8 mouse cellular contexts compared by ENCODE assay signal in genomic region chr17:33915671-33916250, GRCm38 (mm10). TPM values are rescaled to one million over a fixed set of nuclear protein-coding genes. Genes with fewer than 3 reads are reported as not detected.
A peak's percentile ranks its signal among the peaks of the same experiment; 100 is the strongest.
DNase-seq lines count a peak whose midpoint lies in the region; ATAC-seq and TF ChIP-seq lines count a peak whose summit lies in the region.

Gene Tapbp (plus strand): TSS chr17:33915899.
Gene Zbtb22 (plus strand): TSS chr17:33915904.

- peaks cover 0 to 8% of the 10 kb centered on the region in 2 experiments for H3K36me3 ChIP-seq in MEL (ENCODE audit: control insufficient read depth in 1 of 2, insufficient read depth in 2 of 2, low read length in 2 of 2)
- H3K36me3 ChIP-seq in forebrain, postnatal 0 days (ENCODE audit: insufficient read depth): peaks cover 43% of the 10 kb centered on the region
- H3K36me3 ChIP-seq in lung, embryonic 15.5 days: peaks cover 47% of the 10 kb centered on the region

- peak; percentile 93 for ATAC-seq in forebrain, postnatal 0 days
- ATAC-seq in lung, embryonic 15.5 days (ENCODE audit: borderline replicate concordance, extremely low read depth, low FRiP score, low TSS enrichment): peak; percentile 91

- peaks cover 23% of the 10 kb centered on the region for H3K79me2 ChIP-seq in MEL (ENCODE audit: control insufficient read depth, insufficient read depth, low read length, poor library complexity)

- peak within 1 kb of the TSS; percentile 69 to 82 for H3K4me3 ChIP-seq in MEL (ENCODE audit: control insufficient read depth in 1 of 2, insufficient read depth in 1 of 2, low read depth in 2 of 2, low read length in 2 of 2)
- peak within 1 kb of the TSS; percentile 68 for H3K4me3 ChIP-seq in cerebellum, adult 2 months (replicated peaks; ENCODE audit: insufficient read depth, low read depth, low read length)
- H3K4me3 ChIP-seq in forebrain, postnatal 0 days (ENCODE audit: low read depth, low read length): peak within 1 kb of the TSS; percentile 53
- H3K4me3 ChIP-seq in lung, embryonic 15.5 days: peak within 1 kb of the TSS; percentile 58

- WGBS in cerebellum, adult 2 months: under 1% methylated on average over 34 of the region's 34 CpGs
- under 1% methylated on average over 33 of the region's 34 CpGs for WGBS in forebrain, postnatal 0 days
- WGBS in lung, embryonic 15.5 days: under 1% methylated on average over 34 of the region's 34 CpGs

- TF ChIP-seq RAD21 in MEL (IDR thresholded peaks at IDR 0.05; ENCODE audit: low read depth, low read length): no peak

- no peak for TF ChIP-seq CTCF in MEL (IDR thresholded peaks at IDR 0.05 in 2 of 3, conservative IDR thresholded peaks at IDR 0.05 in 1 of 3; ENCODE audit: control insufficient read depth in 1 of 3, insufficient read depth in 1 of 3, low read depth in 2 of 3, low read length in 3 of 3, poor library complexity in 1 of 3, severe bottlenecking in 1 of 3)
- no peak for TF ChIP-seq CTCF in cerebellum, adult 2 months (IDR thresholded peaks at IDR 0.05; ENCODE audit: borderline replicate concordance, insufficient read depth, low read depth, low read length)
- no peak for TF ChIP-seq CTCF in forebrain, postnatal 0 days (IDR thresholded peaks at IDR 0.05; ENCODE audit: low read depth)

- no peaks in the 10 kb centered on the region for H3K27me3 ChIP-seq in MEL (ENCODE audit: control insufficient read depth in 1 of 2, insufficient read depth in 2 of 2, low read length in 2 of 2)
- H3K27me3 ChIP-seq in cerebellum, adult 2 months (ENCODE audit: control insufficient read depth, insufficient read depth, low read length): no peaks in the 10 kb centered on the region
- H3K27me3 ChIP-seq in forebrain, postnatal 0 days (ENCODE audit: insufficient read depth, low read length): no peaks in the 10 kb centered on the region
- H3K27me3 ChIP-seq in lung, embryonic 15.5 days: no peaks in the 10 kb centered on the region

- H3K9me3 ChIP-seq in MEL (replicated peaks; ENCODE audit: insufficient read depth, low read length): no peaks in the 10 kb centered on the region
- no peaks in the 10 kb centered on the region for H3K9me3 ChIP-seq in forebrain, postnatal 0 days (ENCODE audit: low read length)
- no peaks in the 10 kb centered on the region for H3K9me3 ChIP-seq in lung, embryonic 15.5 days

- no peak; a peak in 2 of 4 replicates for TF ChIP-seq EP300 in MEL (IDR thresholded peaks at IDR 0.05; ENCODE audit: low read depth in 1 of 2, low read length in 2 of 2)

- H3K27ac ChIP-seq in MEL (ENCODE audit: control insufficient read depth, low read depth, low read length): peak within 1 kb of the TSS; percentile 41
- H3K27ac ChIP-seq in cerebellum, adult 2 months (ENCODE audit: insufficient read depth, low read length): no peak within 1 kb of the TSS
- peak within 1 kb of the TSS; percentile 86 for H3K27ac ChIP-seq in forebrain, postnatal 0 days (ENCODE audit: low read depth, low read length)
- H3K27ac ChIP-seq in lung, embryonic 15.5 days: peak within 1 kb of the TSS; percentile 87

- H3K9ac ChIP-seq in MEL (ENCODE audit: control insufficient read depth, low read depth, low read length, poor library complexity, severe bottlenecking): peak within 1 kb of the TSS; percentile 63
- peak within 1 kb of the TSS; percentile 56 for H3K9ac ChIP-seq in forebrain, postnatal 0 days
- peak within 1 kb of the TSS; percentile 57 for H3K9ac ChIP-seq in lung, embryonic 15.5 days

- peak; percentile 99 for DNase-seq in MEL (ENCODE audit: low read depth, low spot score)
- peak; percentile 98 to 99 for DNase-seq in cerebellum, adult 2 months
- DNase-seq in forebrain, postnatal 0 days: peak; percentile 98
- DNase-seq in heart, postnatal 4 days: peak; percentile 96
- DNase-seq in layer of hippocampus, adult 8-10 months (ENCODE audit: low spot score in 2 of 2): peak; percentile 97
- peak; percentile 97 for DNase-seq in ovary, adult 18-20 months (ENCODE audit: low spot score)
- DNase-seq in thymus, postnatal 0 days (ENCODE audit: low spot score): peak; percentile 97

- peak; percentile 35 to 59; a peak in 3 of 4 replicates for TF ChIP-seq POLR2A in MEL (IDR thresholded peaks at IDR 0.05; ENCODE audit: control insufficient read depth in 1 of 2, insufficient read depth in 1 of 2, low read depth in 1 of 2, low read length in 2 of 2, poor library complexity in 1 of 2)
- TF ChIP-seq POLR2A in cerebellum, adult 2 months (IDR thresholded peaks at IDR 0.05; ENCODE audit: borderline replicate concordance, insufficient read depth, low read length): no peak

- peaks cover 4 to 14% of the 10 kb centered on the region in 2 experiments; a peak in 2 of 4 replicates for H3K4me1 ChIP-seq in MEL (ENCODE audit: control insufficient read depth in 1 of 2, insufficient read depth in 2 of 2, low read length in 2 of 2)
- H3K4me1 ChIP-seq in cerebellum, adult 2 months (ENCODE audit: control insufficient read depth, insufficient read depth, low read length): peaks cover 11% of the 10 kb centered on the region
- H3K4me1 ChIP-seq in forebrain, postnatal 0 days (ENCODE audit: insufficient read depth): peaks cover 7% of the 10 kb centered on the region; the same call in 1 of the 2 replicates
- H3K4me1 ChIP-seq in lung, embryonic 15.5 days: peaks cover 54% of the 10 kb centered on the region

- H3K4me2 ChIP-seq in forebrain, postnatal 0 days (ENCODE audit: low read depth): peak within 1 kb of the TSS; percentile 63
- peak within 1 kb of the TSS; percentile 73 for H3K4me2 ChIP-seq in lung, embryonic 15.5 days

TF ChIP-seq in MEL, 35 proteins besides CTCF, POLR2A, EP300 and RAD21 (continues in another document):
- TF ChIP-seq POLR2AphosphoS2 (IDR thresholded peaks at IDR 0.05; ENCODE audit: low read length) (peak; percentile 90), CHD1 (IDR thresholded peaks at IDR 0.05; ENCODE audit: low read depth, low read length) (no peak), USF2 (IDR thresholded peaks at IDR 0.05; ENCODE audit: borderline replicate concordance in 1 of 2, insufficient read depth in 1 of 2, low read depth in 1 of 2, low read length in 2 of 2) (peak in 1 of 2 experiments; percentile 81; a peak in 2 of 4 replicates), ETS1 (IDR thresholded peaks at IDR 0.05; ENCODE audit: low read depth, low read length) (peak; percentile 53; the same call in 1 of the 2 replicates), E2F4 (IDR thresholded peaks at IDR 0.05; ENCODE audit: borderline replicate concordance, low read depth, low read length) (no peak), NELFE (IDR thresholded peaks at IDR 0.05; ENCODE audit: low read depth, low read length) (peak; percentile 40; the same call in 1 of the 2 replicates), MAZ (IDR thresholded peaks at IDR 0.05; ENCODE audit: low read depth, low read length) (no peak; the same call in none of the 2 replicates), JUND (IDR thresholded peaks at IDR 0.05; ENCODE audit: low read depth, low read length) (no peak), MAFK (IDR thresholded peaks at IDR 0.05; ENCODE audit: borderline replicate concordance, low read depth, low read length) (no peak), NRF1 (IDR thresholded peaks at IDR 0.05; ENCODE audit: insufficient read depth, low read depth, low read length, poor library complexity, severe bottlenecking) (0 out of 2 replicates have a peak, but pooled peaks have one; percentile 15), ELF1 (IDR thresholded peaks at IDR 0.05; ENCODE audit: low read depth, low read length) (peak; percentile 91), KAT2A (conservative IDR thresholded peaks at IDR 0.05; ENCODE audit: low read depth, low read length) (no peak; the same call in 1 of the 2 replicates), SMC3 (IDR thresholded peaks at IDR 0.05; ENCODE audit: low read depth, low read length) (no peak; the same call in 1 of the 2 replicates), GATA1 (IDR thresholded peaks at IDR 0.05; ENCODE audit: low read depth, low read length) (no peak; the same call in 1 of the 2 replicates), TAL1 (IDR thresholded peaks at IDR 0.05; ENCODE audit: low read length) (no peak), TBP (IDR thresholded peaks at IDR 0.05; ENCODE audit: low read depth, low read length) (peak; percentile 83; the same call in 1 of the 2 replicates), MAX (IDR thresholded peaks at IDR 0.05; ENCODE audit: low read length) (no peak), BHLHE40 (IDR thresholded peaks at IDR 0.05; ENCODE audit: borderline replicate concordance, low read depth, low read length) (0 out of 2 replicates have a peak, but pooled peaks have one; percentile 10), RCOR1 (IDR thresholded peaks at IDR 0.05; ENCODE audit: low read depth, low read length) (0 out of 2 replicates have a peak, but pooled peaks have one; percentile 24), MEF2A (IDR thresholded peaks at IDR 0.05; ENCODE audit: extremely low read depth, insufficient replicate concordance, low read depth, low read length, poor library complexity, severe bottlenecking) (no peak)

RNA-seq across cellular contexts. Expression of gene Tapbp, which starts in this region (rescaled TPM):
- total RNA-seq in MEL (2012; rRNA removed): 14.7 and 24.3 TPM in 2 replicates
- 10 to 100 TPM in 1 of 2 experiments, not detected in 1; 33.3 TPM for polyA plus RNA-seq in MEL (2012; ENCODE audit: insufficient read depth in 1 of 2, insufficient read length in 2 of 2, low read depth in 1 of 2, low replicate concordance in 2 of 2, missing spikeins in 1 of 2)
- polyA plus RNA-seq in cerebellum, adult 2 months (2012; rRNA removed): 27.7 and 28.5 TPM in 2 replicates
- 27.2 and 36.0 TPM in 2 replicates for total RNA-seq in forebrain, postnatal 0 days (2014; rRNA removed)
- polyA plus RNA-seq in forebrain, postnatal 0 days (2015; fragmentation: Nextera tagmentation; extraction: Ambion mirVana): 25.0 and 26.2 TPM in 2 replicates
- 10 to 100 TPM; 72.3 to 78.5 TPM for total RNA-seq in heart, postnatal 4 days (2021)
- 10 to 100 TPM; 39.9 to 87.4 (median 58.2) TPM for total RNA-seq in layer of hippocampus, adult 8-10 months (2022)
- 45.3 and 52.6 TPM in 2 replicates for polyA plus RNA-seq in lung, embryonic 15.5 days (2015; fragmentation: Nextera tagmentation; extraction: Ambion mirVana)
- polyA plus RNA-seq in thymus, postnatal 0 days (2015; fragmentation: Nextera tagmentation; extraction: Ambion mirVana): 131 and 140 TPM in 2 replicates

RNA-seq across cellular contexts. Expression of gene Zbtb22, which starts in this region (rescaled TPM):
- 18.6 and 20.2 TPM in 2 replicates for total RNA-seq in MEL (2012; rRNA removed)
- 10 to 100 TPM in 1 of 2 experiments, not detected in 1; 30.0 TPM for polyA plus RNA-seq in MEL (2012; ENCODE audit: insufficient read depth in 1 of 2, insufficient read length in 2 of 2, low read depth in 1 of 2, low replicate concordance in 2 of 2, missing spikeins in 1 of 2)
- 30.2 and 33.4 TPM in 2 replicates for polyA plus RNA-seq in cerebellum, adult 2 months (2012; rRNA removed)
- 34.4 and 44.0 TPM in 2 replicates for total RNA-seq in forebrain, postnatal 0 days (2014; rRNA removed)
- 20.4 and 22.3 TPM in 2 replicates for polyA plus RNA-seq in forebrain, postnatal 0 days (2015; fragmentation: Nextera tagmentation; extraction: Ambion mirVana)
- total RNA-seq in heart, postnatal 4 days (2021): 10 to 100 TPM; 34.3 to 35.8 TPM
- 10 to 100 TPM; 28.8 to 36.0 (median 32.5) TPM for total RNA-seq in layer of hippocampus, adult 8-10 months (2022)
- 17.8 and 20.6 TPM in 2 replicates for polyA plus RNA-seq in lung, embryonic 15.5 days (2015; fragmentation: Nextera tagmentation; extraction: Ambion mirVana)
- 13.8 and 14.9 TPM in 2 replicates for polyA plus RNA-seq in thymus, postnatal 0 days (2015; fragmentation: Nextera tagmentation; extraction: Ambion mirVana)
